Mouse (Mus musculus) C2C12 (cell line): ENCODE data around the gene Nos2. TPM values are rescaled to one million over a fixed set of nuclear protein-coding genes. Genes with fewer than 3 reads are reported as not detected.

ENCODE experiments used
- H3K27me3 ChIP-seq: one replicate; pipeline ENCODE4 v1.6.1; 2011; ENCODE audit not compliant: control insufficient read depth, insufficient read depth, insufficient read length
- H3K36me3 ChIP-seq: one replicate; pipeline ENCODE4 v1.6.1; 2011; ENCODE audit not compliant: control insufficient read depth, insufficient read depth
- H3K4me3 ChIP-seq: one replicate; pipeline ENCODE4 v1.5.1; 2011; ENCODE audit warnings: mild to moderate bottlenecking, control low read depth; ENCODE audit not compliant: poor library complexity, insufficient read depth, severe bottlenecking
- H3K79me2 ChIP-seq: one replicate; pipeline ENCODE4 v1.6.1; 2011; ENCODE audit not compliant: control insufficient read depth, insufficient read depth
- H3K79me3 ChIP-seq: one replicate; pipeline ENCODE4 v1.6.1; 2011; ENCODE audit warnings: low read depth, control low read depth
- H3ac ChIP-seq: one replicate; pipeline ENCODE3; 2011; ENCODE audit warnings: low read depth; ENCODE audit not compliant: control insufficient read depth, insufficient read length
- CEBPB ChIP-seq: IDR thresholded peaks from one replicate; pipeline ENCODE4 v1.6.1; 2011; ENCODE audit warnings: low read depth, mild to moderate bottlenecking, control low read depth, moderate library complexity
- CTCF ChIP-seq: IDR thresholded peaks from one replicate; pipeline ENCODE4 v1.5.1; 2011; ENCODE audit not compliant: control insufficient read depth, insufficient read depth, insufficient read length
- FOSL1 ChIP-seq: IDR thresholded peaks from one replicate; pipeline ENCODE4 v1.8.0; 2011; ENCODE audit warnings: mild to moderate bottlenecking, low read length; ENCODE audit not compliant: poor library complexity, insufficient read depth, severe bottlenecking
- MAX ChIP-seq: IDR thresholded peaks from one replicate; pipeline ENCODE4 v1.6.1; 2011; ENCODE audit warnings: mild to moderate bottlenecking, control low read depth
- MYOD1 ChIP-seq: IDR thresholded peaks from one replicate; pipeline ENCODE4 v1.6.1; 2011; ENCODE audit warnings: low read depth; ENCODE audit not compliant: control insufficient read depth, insufficient read length
- MYOG ChIP-seq: IDR thresholded peaks from one replicate; pipeline ENCODE4 v1.6.1; 2011; ENCODE audit not compliant: control insufficient read depth, insufficient read length; ENCODE audit errors: extremely low read depth
- USF1 ChIP-seq: IDR thresholded peaks from one replicate; pipeline ENCODE4 v1.6.1; 2011; ENCODE audit warnings: low read depth, mild to moderate bottlenecking, control low read depth, moderate library complexity
- polyA plus RNA-seq: library from polyadenylated mRNA; unstranded; fragments of >200 nt; fragmentation: generic; extraction: Trizol; gene quantifications from one replicate; pipeline ENCODE4 v1.2.1, GENCODE M21; 2012; ENCODE audit warnings: missing spikeins

Nos2 gene
- polyA plus RNA-seq, 1 experiment: 0.02 TPM

DNA sequence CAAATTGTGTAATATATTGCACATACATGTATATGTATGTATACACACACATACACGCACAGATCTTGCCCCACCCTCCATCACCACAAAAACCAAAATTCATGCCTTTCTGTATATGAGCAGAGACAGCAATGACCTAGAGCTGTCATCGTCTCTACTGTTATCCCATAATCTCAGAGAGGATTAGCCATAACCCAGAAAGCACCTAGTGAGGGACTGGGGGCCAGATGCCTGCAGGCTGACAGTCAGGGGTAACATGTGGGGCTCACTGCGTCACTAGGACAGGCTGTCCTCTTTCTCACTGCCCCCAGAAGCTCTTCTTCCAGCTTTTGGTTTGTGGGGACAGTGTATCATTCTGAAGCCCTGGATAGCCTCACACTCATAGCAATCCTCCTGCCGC lies 81.3 kb downstream of the Nos2 start:
- TF ChIP-seq FOSL1 (no peak), CTCF (no peak), MYOG (no peak), MYOD1 (no peak), CEBPB (no peak), USF1 (no peak), MAX (no peak)
- Histone ChIP-seq H3K27me3 (no peaks in the 10 kb centered on the region), H3K79me2 (no peaks in the 10 kb centered on the region), H3K4me3 (no peak overlapping the region), H3K79me3 (no peaks in the 10 kb centered on the region), H3ac (no peak overlapping the region), H3K36me3 (no peaks in the 10 kb centered on the region)

DNA sequence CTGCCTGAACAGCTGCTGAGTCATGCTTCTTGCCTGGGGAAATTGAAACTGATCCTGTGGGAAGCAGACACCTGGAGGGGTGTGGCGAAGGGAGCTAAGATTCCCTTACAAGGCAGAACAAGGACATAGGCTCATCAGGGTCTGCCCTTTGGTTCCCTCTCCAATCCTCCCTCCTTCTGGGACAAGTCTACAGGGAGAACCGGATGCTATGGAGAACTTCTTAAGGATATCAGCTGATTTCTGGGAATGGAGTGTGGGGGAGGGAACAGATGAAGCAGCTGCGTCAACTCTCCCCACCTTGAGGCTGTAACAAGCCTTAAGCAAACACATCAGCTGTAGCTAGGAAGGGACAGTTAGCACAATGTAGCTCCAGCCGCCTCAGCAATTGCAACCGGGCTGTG lies 82.0 kb downstream of the Nos2 start:
- Histone ChIP-seq H3ac (no peak overlapping the region), H3K79me3 (no peaks in the 10 kb centered on the region), H3K27me3 (no peaks in the 10 kb centered on the region), H3K4me3 (no peak overlapping the region), H3K79me2 (no peaks in the 10 kb centered on the region), H3K36me3 (no peaks in the 10 kb centered on the region)
- TF ChIP-seq MYOD1 (no peak), CTCF (no peak), FOSL1 (no peak), MYOG (no peak), CEBPB (no peak), MAX (no peak), USF1 (no peak)

DNA sequence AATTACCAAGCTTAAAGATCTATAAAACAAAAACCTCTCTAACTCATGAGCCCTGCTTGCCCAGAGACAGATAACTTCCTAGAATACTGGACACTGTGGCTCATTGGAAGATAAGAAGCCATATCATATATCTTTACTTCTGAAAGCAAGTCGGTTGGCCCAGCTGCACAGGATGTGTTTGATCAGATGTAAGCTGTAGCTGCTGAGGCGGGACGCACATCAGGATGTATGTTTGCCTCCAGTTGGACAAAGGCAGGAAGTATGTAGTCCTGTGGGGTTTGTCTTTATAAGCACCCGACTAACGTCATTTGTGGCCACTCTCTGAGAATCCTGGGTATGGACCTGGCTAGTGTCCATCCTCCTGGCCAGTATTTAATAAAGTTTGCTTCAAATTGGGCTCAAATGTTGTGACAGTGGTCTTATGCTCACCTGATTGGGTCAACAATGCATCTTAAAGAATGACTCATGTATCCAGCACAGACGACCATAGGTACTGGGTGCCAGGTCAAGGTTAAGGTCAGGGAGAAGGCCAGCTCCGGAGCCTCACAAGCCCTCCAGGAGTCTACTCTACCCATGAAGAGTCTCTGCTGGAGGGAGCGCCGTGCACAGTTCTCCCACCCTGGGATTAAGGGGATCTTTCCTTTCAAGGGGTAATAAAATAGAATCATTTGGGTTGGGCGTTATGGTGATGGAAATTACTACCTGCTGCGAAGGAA lies 82.6 kb downstream of the Nos2 start:
- TF ChIP-seq MAX: no peak
- no peak for TF ChIP-seq CEBPB
- TF ChIP-seq FOSL1: no peak
- no peak for TF ChIP-seq MYOD1
- TF ChIP-seq USF1: no peak
- no peak for TF ChIP-seq MYOG
- no peak for TF ChIP-seq CTCF
- Histone ChIP-seq H3K79me2 (no peaks in the 10 kb centered on the region), H3ac (no peak overlapping the region), H3K27me3 (no peaks in the 10 kb centered on the region), H3K79me3 (no peaks in the 10 kb centered on the region), H3K36me3 (no peaks in the 10 kb centered on the region), H3K4me3 (no peak overlapping the region)

DNA sequence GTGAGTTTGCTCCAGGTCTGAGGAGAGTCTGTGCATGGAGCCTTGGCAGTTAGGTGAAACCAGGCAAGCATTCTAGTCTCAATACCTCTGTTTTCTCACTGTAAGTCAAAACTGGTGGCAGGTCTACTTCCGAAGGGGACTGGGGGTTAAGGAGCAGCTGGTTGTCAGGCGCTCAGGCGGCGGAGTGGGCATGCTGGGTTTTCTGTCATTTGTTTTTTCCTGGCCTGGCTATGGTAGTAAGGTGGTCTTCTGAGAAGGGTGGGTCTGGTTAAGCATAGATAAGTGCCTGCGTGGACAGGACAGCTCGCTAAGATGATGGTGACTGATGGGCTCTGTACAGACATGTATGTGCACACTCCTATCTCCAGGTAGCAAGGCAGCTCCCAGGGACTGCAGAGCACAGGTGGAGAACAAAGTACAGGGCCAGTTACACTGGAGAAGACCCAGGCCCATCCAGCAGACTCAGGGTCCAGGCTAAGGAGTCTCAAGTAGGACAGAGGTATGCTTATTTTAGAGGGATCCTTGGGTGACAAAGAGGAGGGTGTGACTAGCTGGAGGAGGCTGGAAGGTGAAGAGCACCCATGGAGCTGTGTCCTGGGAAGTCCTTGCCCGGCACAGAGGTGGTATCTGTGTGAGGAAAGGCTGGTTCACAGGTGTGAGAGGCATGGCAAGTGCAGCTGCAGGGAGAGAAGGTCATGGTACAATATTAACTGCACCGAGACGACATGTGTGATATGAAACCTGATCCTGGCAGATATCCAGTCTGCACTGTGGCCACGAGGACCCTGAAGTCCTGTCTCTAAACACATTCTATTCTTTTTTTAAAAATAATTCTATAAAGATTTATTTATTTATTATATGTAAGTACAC lies 83.4 kb downstream of the Nos2 start:
- H3K36me3 ChIP-seq: no peaks in the 10 kb centered on the region
- H3K27me3 ChIP-seq: no peaks in the 10 kb centered on the region
- no peak overlapping the region for H3K4me3 ChIP-seq
- no peak overlapping the region for H3ac ChIP-seq
- TF ChIP-seq CTCF (no peak), MAX (no peak), MYOD1 (no peak), USF1 (no peak), FOSL1 (no peak), CEBPB (no peak), MYOG (no peak)
- H3K79me3 ChIP-seq: no peaks in the 10 kb centered on the region
- H3K79me2 ChIP-seq: no peaks in the 10 kb centered on the region

DNA sequence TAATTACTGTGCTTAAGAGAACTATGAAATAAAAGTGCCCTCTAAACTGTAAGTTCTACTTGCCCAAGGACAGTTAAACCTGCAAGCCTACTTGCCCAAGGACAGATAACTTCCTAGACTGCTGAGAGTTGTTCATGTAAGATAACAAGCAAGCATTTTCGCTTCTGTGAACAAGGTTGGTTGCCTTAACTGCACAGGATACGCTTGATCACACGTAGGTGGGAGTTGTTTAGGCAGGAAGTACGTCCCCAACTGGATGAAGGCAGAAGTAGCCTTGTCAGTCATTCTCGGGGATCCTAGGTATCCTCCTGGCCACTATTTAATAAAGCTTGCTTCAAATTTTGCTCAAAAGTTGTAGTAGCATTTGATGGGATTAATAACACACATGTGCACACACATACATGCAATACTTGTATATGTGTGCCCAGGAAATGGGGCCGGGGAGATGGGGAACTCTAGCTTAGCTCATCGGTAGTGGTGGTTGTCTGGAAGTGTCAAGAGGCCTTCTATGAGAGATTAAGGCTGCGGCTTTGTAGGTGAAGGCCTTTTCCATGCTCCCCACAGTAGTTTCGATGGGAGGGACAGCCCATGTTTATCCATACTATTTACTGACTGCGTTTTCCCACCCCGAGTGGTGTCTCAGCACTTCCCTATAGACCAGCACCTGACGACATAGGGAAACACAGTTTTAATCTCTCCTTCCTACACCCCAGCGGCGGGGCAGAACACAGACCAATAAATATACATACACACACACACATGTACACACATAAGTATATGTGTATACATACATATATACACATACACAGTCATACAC lies 85.2 kb downstream of the Nos2 start:
- Histone ChIP-seq H3K79me3 (no peaks in the 10 kb centered on the region), H3K79me2 (no peaks in the 10 kb centered on the region), H3K36me3 (no peaks in the 10 kb centered on the region), H3K4me3 (no peak overlapping the region), H3K27me3 (no peaks in the 10 kb centered on the region), H3ac (no peak overlapping the region)
- no peak for TF ChIP-seq MYOG
- no peak for TF ChIP-seq MYOD1
- no peak for TF ChIP-seq CEBPB
- TF ChIP-seq MAX: no peak
- no peak for TF ChIP-seq USF1
- TF ChIP-seq CTCF: no peak
- no peak for TF ChIP-seq FOSL1
